In the genomic region with DNA sequence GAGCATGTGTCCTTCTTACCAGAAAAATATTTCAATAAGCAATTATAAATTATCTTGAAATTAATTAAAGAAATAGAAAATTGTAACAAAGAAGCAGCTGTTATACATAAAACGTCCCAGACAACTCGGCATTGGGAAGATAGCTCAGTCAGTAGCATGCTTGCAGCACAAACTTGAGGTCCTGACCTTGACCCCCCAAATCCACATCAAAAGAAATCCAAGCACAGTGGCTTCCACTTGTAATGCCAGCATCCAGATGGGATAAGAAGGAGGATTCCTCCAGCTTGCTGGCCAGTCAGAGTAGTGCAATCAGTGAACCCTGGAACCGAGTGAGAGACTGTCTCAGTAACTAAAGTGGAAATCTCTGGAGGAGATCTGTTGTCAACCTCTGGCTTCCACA, we compare ENCODE assay signal across 21 mouse cellular contexts. TPM values are rescaled to one million over a fixed set of nuclear protein-coding genes. Genes with fewer than 3 reads are reported as not detected.
DNase-seq lines count a peak whose midpoint lies in the region; ATAC-seq lines count a peak whose summit lies in the region.
"Had no signal": no experiment of that assay in that cellular context is flagged by ENCODE, and none has a peak within 500 bp of the region (broad histone marks: within the 10 kb centered on the region; RNA-seq: fewer than 3 reads in every experiment).

No protein-coding gene starts in this region.

- H3K36me3 ChIP-seq in midbrain, embryonic 13.5 days: no peaks in the 10 kb centered on the region
- H3K36me3 ChIP-seq: embryonic facial prominence, embryonic 10.5 days; embryonic facial prominence, embryonic 12.5 days; forebrain, embryonic 15.5 days had no signal

- H3K4me1 ChIP-seq in midbrain, embryonic 13.5 days (replicated peaks): no peaks in the 10 kb centered on the region
- H3K4me1 ChIP-seq: embryonic facial prominence, embryonic 10.5 days; embryonic facial prominence, embryonic 12.5 days; forebrain, embryonic 13.5 days; forebrain, embryonic 15.5 days had no signal

- no peak overlapping the region for H3K4me2 ChIP-seq in midbrain, embryonic 13.5 days (replicated peaks)
- H3K4me2 ChIP-seq: embryonic facial prominence, embryonic 12.5 days; forebrain, embryonic 13.5 days; forebrain, embryonic 15.5 days had no signal

- H3K9ac ChIP-seq in midbrain, embryonic 13.5 days (replicated peaks): no peak overlapping the region
- H3K9ac ChIP-seq: embryonic facial prominence, embryonic 12.5 days; forebrain, embryonic 13.5 days; forebrain, embryonic 15.5 days; forebrain, postnatal 0 days had no signal

- DNase-seq in adrenal gland, adult 2 months: peak; percentile 38
- DNase-seq in adrenal gland, postnatal 10 days: no peak
- peak; percentile 13 for DNase-seq in adrenal gland, postnatal 25 days
- no peak for DNase-seq in adrenal gland, adult 8-10 months
- peak; percentile 13 for DNase-seq in kidney, postnatal 14 days
- DNase-seq in kidney, adult 9 months: no peak
- DNase-seq in adrenal gland, postnatal 36 days: peak; percentile 40 to 68
- DNase-seq: cerebellum, adult 11-12 months; cerebellum, adult 2 months; cerebellum, adult 9-10 months; cerebellum, postnatal 10 days; cerebellum, postnatal 25 days; forebrain, postnatal 0 days had no signal

- H3K27ac ChIP-seq in midbrain, embryonic 13.5 days: no peak overlapping the region
- H3K27ac ChIP-seq: embryonic facial prominence, embryonic 10.5 days; embryonic facial prominence, embryonic 12.5 days; forebrain, embryonic 13.5 days; forebrain, embryonic 15.5 days had no signal

- WGBS in midbrain, embryonic 13.5 days: 81% methylated on average over 3 of the region's 3 CpGs

- no peak overlapping the region for H3K4me3 ChIP-seq in midbrain, embryonic 13.5 days (replicated peaks)
- H3K4me3 ChIP-seq: embryonic facial prominence, embryonic 10.5 days; embryonic facial prominence, embryonic 12.5 days; forebrain, embryonic 13.5 days; forebrain, embryonic 15.5 days had no signal

- H3K27me3 ChIP-seq in midbrain, embryonic 13.5 days: no peaks in the 10 kb centered on the region
- H3K27me3 ChIP-seq: embryonic facial prominence, embryonic 12.5 days; forebrain, embryonic 13.5 days; forebrain, embryonic 15.5 days had no signal

- ATAC-seq in midbrain, embryonic 13.5 days: no peak
- ATAC-seq: forebrain, embryonic 13.5 days; forebrain, embryonic 15.5 days; forebrain, postnatal 0 days had no signal

- no peaks in the 10 kb centered on the region for H3K9me3 ChIP-seq in midbrain, embryonic 13.5 days
- H3K9me3 ChIP-seq: embryonic facial prominence, embryonic 10.5 days; embryonic facial prominence, embryonic 12.5 days; forebrain, embryonic 13.5 days; forebrain, embryonic 15.5 days had no signal

RNA-seq across cellular contexts. Expression of a gene that starts 12.9 kb away (rescaled TPM):
- total RNA-seq in adrenal gland, adult 2 months (2021): not detected
- 0.10 and 0.11 TPM in 2 replicates for polyA plus RNA-seq in adrenal gland, adult 2 months (2012; rRNA removed)
- total RNA-seq in adrenal gland, postnatal 10 days (2021): 10 to 100 TPM in 1 of 2 experiments, 1 to 10 TPM in 1; 8.2 to 14.9 TPM
- total RNA-seq in adrenal gland, postnatal 25 days (2021): not detected in 2 replicates
- not detected for total RNA-seq in adrenal gland, adult 8-10 months (2022)
- total RNA-seq in adrenal gland, postnatal 36 days (2021): not detected
- 1.0 and 4.1 TPM in 2 replicates for polyA plus RNA-seq in midbrain, embryonic 13.5 days (2015; fragmentation: Nextera tagmentation; extraction: Ambion mirVana)
- total RNA-seq: MEL had no signal
- polyA plus RNA-seq: cerebellum, adult 2 months had no signal

RNA-seq across cellular contexts. Expression of a gene that starts 52.8 kb away (rescaled TPM):
- 1 to 10 TPM; 2.7 to 7.0 TPM for total RNA-seq in adrenal gland, adult 2 months (2021)
- polyA plus RNA-seq in adrenal gland, adult 2 months (2012; rRNA removed): 2.5 and 3.7 TPM in 2 replicates
- 1 to 10 TPM; 9.5 to 9.9 TPM for total RNA-seq in adrenal gland, postnatal 10 days (2021)
- total RNA-seq in adrenal gland, postnatal 25 days (2021): 3.4 and 5.3 TPM in 2 replicates
- 1 to 10 TPM; 4.4 to 6.1 (median 5.5) TPM for total RNA-seq in adrenal gland, adult 8-10 months (2022)
- 1 to 10 TPM; 4.1 to 4.9 TPM for total RNA-seq in adrenal gland, postnatal 36 days (2021)
- 5.5 and 6.4 TPM in 2 replicates for polyA plus RNA-seq in midbrain, embryonic 13.5 days (2015; fragmentation: Nextera tagmentation; extraction: Ambion mirVana)
- total RNA-seq: ES-E14, MEL had no signal
- polyA plus RNA-seq: C2C12 had no signal

Comparison
In these comparisons a context has a peak if more than half of its experiments do, and no peak if none do; other contexts are left out.
1. DNase-seq: peak in adrenal gland, adult 2 months (single experiment), adrenal gland, postnatal 25 days (single experiment), kidney, postnatal 14 days (single experiment) and adrenal gland, postnatal 36 days (2 of 2); none in adrenal gland, postnatal 10 days (single experiment), adrenal gland, adult 8-10 months (single experiment) and kidney, adult 9 months (single experiment).